Mouse (Mus musculus) forebrain, embryonic 11.5 days (tissue): ENCODE data around the gene Pkp3. TPM values are rescaled to one million over a fixed set of nuclear protein-coding genes. Genes with fewer than 3 reads are reported as not detected.

ENCODE experiments used
- ATAC-seq: fragments of 200-750 bp; cut with Nextera tagmentation; replicated peaks from 2 replicates; pipeline ENCODE4 v1.8.0; 2017; ENCODE audit warnings: moderate TSS enrichment; ENCODE audit not compliant: low FRiP score
- DNase-seq: peaks from one replicate; pipeline ENCODE4 v3.0.0-alpha.2; 2017; ENCODE audit warnings: low spot score
- H3K27ac ChIP-seq: fragments of 300-500 bp; sonication (generic); 2 replicates; pipeline ENCODE4 v1.5.1; 2014; ENCODE audit warnings: low read depth, low read length
- H3K27me3 ChIP-seq: fragments of 300-500 bp; sonication (generic); 2 replicates; pipeline ENCODE4 v1.6.1; 2014; ENCODE audit warnings: mild to moderate bottlenecking, low read length, mixed read lengths; ENCODE audit not compliant: control insufficient read depth, insufficient read depth
- H3K36me3 ChIP-seq: fragments of 300-500 bp; sonication (generic); 2 replicates; pipeline ENCODE4 v1.6.1; 2014; ENCODE audit warnings: mild to moderate bottlenecking, low read length, moderate library complexity, mixed read lengths; ENCODE audit not compliant: control insufficient read depth, insufficient read depth
- H3K4me1 ChIP-seq: fragments of 300-500 bp; sonication (generic); replicated peaks from 2 replicates; pipeline ENCODE4 v1.6.1; 2014; ENCODE audit warnings: low read length, mixed read lengths; ENCODE audit not compliant: control insufficient read depth, insufficient read depth
- H3K4me2 ChIP-seq: fragments of 300-500 bp; sonication (generic); 2 replicates; pipeline ENCODE4 v1.6.1; 2014; ENCODE audit warnings: low read depth, mild to moderate bottlenecking, low read length, moderate library complexity, mixed read lengths; ENCODE audit not compliant: severe bottlenecking
- H3K4me3 ChIP-seq: fragments of 300-500 bp; sonication (generic); 2 replicates; pipeline ENCODE4 v1.5.1; 2014; ENCODE audit warnings: low read depth, low read length
- H3K9ac ChIP-seq: fragments of 300-500 bp; sonication (generic); 2 replicates; pipeline ENCODE4 v1.6.1; 2014; ENCODE audit warnings: low read length
- H3K9me3 ChIP-seq: fragments of 300-500 bp; sonication (generic); 2 replicates; pipeline ENCODE4 v1.6.1; 2016; ENCODE audit warnings: low read length, mixed read lengths; ENCODE audit not compliant: control insufficient read depth
- WGBS: fragments of 180-500 bp; shearing (Covaris S2); extraction: QIAGEN DNeasy Blood & Tissue Kit; methylation state at CpG from one replicate; pipeline ENCODE4 v1.1.7; 2014; 5-methylcytosine and 5-hydroxymethylcytosine counted together
- polyA plus RNA-seq: library from polyadenylated mRNA; unstranded; fragments of >200 nt; fragmentation: Nextera tagmentation; extraction: Ambion mirVana; gene quantifications from 2 replicates; pipeline ENCODE4 v1.2.1, GENCODE M21; 2014

Pkp3 gene
- polyA plus RNA-seq, 1 experiment from 2014 or later: 1.1 TPM

GRCm38 (mm10) chr7:141096021-141096420 is 18.0 kb downstream of the Pkp3 start:
- peaks cover 21% of the 10 kb centered on the region for H3K27me3 ChIP-seq
- WGBS: 86% methylated on average over 6 of the region's 6 CpGs
- H3K36me3 ChIP-seq: no peaks in the 10 kb centered on the region
- no peak overlapping the region for H3K9ac ChIP-seq
- no peak overlapping the region for H3K27ac ChIP-seq
- ATAC-seq (no peak), DNase-seq (no peak)
- H3K4me2 ChIP-seq: no peak overlapping the region
- H3K9me3 ChIP-seq: no peaks in the 10 kb centered on the region
- no peak overlapping the region for H3K4me3 ChIP-seq
- H3K4me1 ChIP-seq: no peaks in the 10 kb centered on the region

- H3K36me3 ChIP-seq: no peaks in the 10 kb centered on the region
- H3K4me1 ChIP-seq: no peaks in the 10 kb centered on the region
- 44% methylated on average over 6 of the region's 6 CpGs for WGBS
- no peak overlapping the region for H3K4me3 ChIP-seq
- no peak overlapping the region for H3K4me2 ChIP-seq
- H3K9me3 ChIP-seq: no peaks in the 10 kb centered on the region
- peaks cover 21% of the 10 kb centered on the region for H3K27me3 ChIP-seq
- H3K27ac ChIP-seq: no peak overlapping the region
- DNase-seq: no peak
- H3K9ac ChIP-seq: no peak overlapping the region
- no peak for ATAC-seq
Measured at GRCm38 (mm10) chr7:141096649-141097056, 18.6 kb downstream of the Pkp3 start.

- H3K9ac ChIP-seq: no peak overlapping the region
- no peak for ATAC-seq
- no peak for DNase-seq
- 82% methylated on average over 5 of the region's 5 CpGs for WGBS
- H3K27ac ChIP-seq: no peak overlapping the region
- no peak overlapping the region for H3K4me2 ChIP-seq
- no peaks in the 10 kb centered on the region for H3K36me3 ChIP-seq
- peaks cover 21% of the 10 kb centered on the region for H3K27me3 ChIP-seq
- H3K9me3 ChIP-seq: no peaks in the 10 kb centered on the region
- no peaks in the 10 kb centered on the region for H3K4me1 ChIP-seq
- H3K4me3 ChIP-seq: no peak overlapping the region
Measured at GRCm38 (mm10) chr7:141097177-141097576, 19.2 kb downstream of the Pkp3 start.

- Histone ChIP-seq H3K4me3 (peak within 1 kb of the TSS; percentile 21), H3K4me2 (peak within 1 kb of the TSS; percentile 50), H3K9ac (peak within 1 kb of the TSS; percentile 14; the same call in 1 of the 2 replicates), H3K27me3 (peaks cover 20% of the 10 kb centered on the region), H3K9me3 (no peaks in the 10 kb centered on the region), H3K36me3 (no peaks in the 10 kb centered on the region), H3K27ac (no peak within 1 kb of the TSS), H3K4me1 (no peaks in the 10 kb centered on the region)
- WGBS: under 1% methylated on average over 56 of the region's 56 CpGs
- no peak; the same call in 1 of the 2 replicates for ATAC-seq
- peak; percentile 69 for DNase-seq
Measured at GRCm38 (mm10) chr7:141099911-141100691, 22.1 kb downstream of the Pkp3 start, which contains the start of gene Sigirr. Gene Sigirr (minus strand): TSS chr7:141100572.

- WGBS: 76% methylated on average over 3 of the region's 3 CpGs
Measured at GRCm38 (mm10) chr7:141103161-141103560, 25.1 kb downstream of the Pkp3 start.

GRCm38 (mm10) chr7:141115874-141116273 is 37.9 kb downstream of the Pkp3 start:
- ATAC-seq (no peak), DNase-seq (no peak)
- no peaks in the 10 kb centered on the region for H3K9me3 ChIP-seq
- H3K4me2 ChIP-seq: no peak overlapping the region
- H3K27me3 ChIP-seq: no peaks in the 10 kb centered on the region; the same call in 1 of the 2 replicates
- 89% methylated on average over 9 of the region's 9 CpGs for WGBS
- no peak overlapping the region for H3K9ac ChIP-seq
- H3K4me1 ChIP-seq: no peaks in the 10 kb centered on the region
- H3K36me3 ChIP-seq: no peaks in the 10 kb centered on the region
- no peak overlapping the region for H3K27ac ChIP-seq
- no peak overlapping the region for H3K4me3 ChIP-seq

More at GRCm38 (mm10) chr7:141103161-141103560, 25.1 kb downstream of the Pkp3 start:
- H3K4me3 ChIP-seq: no peak overlapping the region
- ATAC-seq (no peak), DNase-seq (no peak)
- no peak overlapping the region for H3K27ac ChIP-seq
- no peaks in the 10 kb centered on the region for H3K4me1 ChIP-seq
- no peaks in the 10 kb centered on the region for H3K36me3 ChIP-seq
- H3K27me3 ChIP-seq: peaks cover 20% of the 10 kb centered on the region
- H3K9ac ChIP-seq: no peak overlapping the region
- no peak overlapping the region for H3K4me2 ChIP-seq
- H3K9me3 ChIP-seq: no peaks in the 10 kb centered on the region

- no peaks in the 10 kb centered on the region for H3K36me3 ChIP-seq
- H3K27me3 ChIP-seq: no peaks in the 10 kb centered on the region; the same call in 1 of the 2 replicates
- no peak within 1 kb of the TSS for H3K4me3 ChIP-seq
- no peaks in the 10 kb centered on the region for H3K9me3 ChIP-seq
- DNase-seq (no peak), ATAC-seq (no peak)
- H3K9ac ChIP-seq: no peak within 1 kb of the TSS
- WGBS: 12% methylated on average over 9 of the region's 9 CpGs
- H3K27ac ChIP-seq: no peak within 1 kb of the TSS
- no peak within 1 kb of the TSS for H3K4me2 ChIP-seq
- no peaks in the 10 kb centered on the region for H3K4me1 ChIP-seq
Measured at GRCm38 (mm10) chr7:141117636-141118035, 39.6 kb downstream of the Pkp3 start, which contains the start of gene Ano9. Gene Ano9 (minus strand): TSS chr7:141117806.

- Histone ChIP-seq H3K27me3 (no peaks in the 10 kb centered on the region; the same call in 1 of the 2 replicates), H3K4me2 (no peak overlapping the region), H3K9me3 (no peaks in the 10 kb centered on the region), H3K4me3 (no peak overlapping the region), H3K27ac (no peak overlapping the region), H3K36me3 (no peaks in the 10 kb centered on the region), H3K4me1 (no peaks in the 10 kb centered on the region), H3K9ac (no peak overlapping the region)
- WGBS: 71% methylated on average over 3 of the region's 3 CpGs
- no peak for ATAC-seq
- no peak for DNase-seq
Measured at GRCm38 (mm10) chr7:141119487-141119886, 41.5 kb downstream of the Pkp3 start.

GRCm38 (mm10) chr7:141120605-141121004 is 42.6 kb downstream of the Pkp3 start:
- no peaks in the 10 kb centered on the region for H3K9me3 ChIP-seq
- no peak overlapping the region for H3K4me3 ChIP-seq
- 87% methylated on average over 3 of the region's 3 CpGs for WGBS
- H3K4me1 ChIP-seq: no peaks in the 10 kb centered on the region
- H3K27ac ChIP-seq: no peak overlapping the region
- no peak for ATAC-seq
- no peaks in the 10 kb centered on the region for H3K36me3 ChIP-seq
- no peaks in the 10 kb centered on the region; the same call in 1 of the 2 replicates for H3K27me3 ChIP-seq
- no peak for DNase-seq
- H3K9ac ChIP-seq: no peak overlapping the region
- no peak overlapping the region for H3K4me2 ChIP-seq
